In the genomic region with DNA sequence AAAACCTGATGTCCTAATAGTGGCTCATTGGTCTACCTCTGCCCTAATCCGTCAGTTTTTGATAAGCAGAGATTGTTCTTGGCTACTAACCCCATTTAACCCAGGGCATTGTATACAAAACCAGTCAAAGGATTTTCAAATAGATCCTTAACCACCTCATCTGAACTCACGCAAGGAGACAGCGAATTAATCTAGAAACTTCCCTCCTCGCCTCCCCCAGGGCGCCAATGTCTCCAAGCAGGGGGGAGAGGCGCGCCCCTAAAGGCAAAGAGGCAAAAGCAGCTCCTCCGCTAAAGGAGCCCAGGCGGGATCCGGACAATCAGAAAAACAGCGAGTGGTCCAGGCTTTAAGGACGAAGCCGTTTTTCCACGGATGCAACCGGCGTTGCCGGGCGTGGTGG, we compare ENCODE assay signal across 7 mouse cellular contexts. TPM values are rescaled to one million over a fixed set of nuclear protein-coding genes. Genes with fewer than 3 reads are reported as not detected.
DNase-seq lines count a peak whose midpoint lies in the region; ATAC-seq and TF ChIP-seq lines count a peak whose summit lies in the region.

No protein-coding gene starts in this region.

- WGBS in spleen, adult 2 months: under 1% methylated on average over 18 of the region's 18 CpGs
- under 1% methylated on average over 18 of the region's 18 CpGs for WGBS in forebrain, embryonic 13.5 days
- WGBS in liver, embryonic 13.5 days (ENCODE audit: insufficient replicate concordance): under 1% methylated on average over 18 of the region's 18 CpGs

- no peak for DNase-seq in spleen, adult 2 months (ENCODE audit: low read depth in 1 of 2, low spot score in 2 of 2)
- no peak for DNase-seq in spleen, postnatal 36 days (ENCODE audit: low spot score in 2 of 2)
- no peak for DNase-seq in liver, embryonic 13.5 days
- DNase-seq in right cerebral cortex, postnatal 4 days: no peak
- no peak for DNase-seq in frontal cortex, postnatal 36 days (ENCODE audit: low spot score in 2 of 2)
- DNase-seq in layer of hippocampus, adult 9-10 months (ENCODE audit: low spot score): no peak

- peaks cover 3% of the 10 kb centered on the region; the same call in 1 of the 2 replicates for H3K4me1 ChIP-seq in spleen, adult 2 months (ENCODE audit: control insufficient read depth, insufficient read depth, insufficient read length)
- H3K4me1 ChIP-seq in forebrain, embryonic 13.5 days: peaks cover 33% of the 10 kb centered on the region
- H3K4me1 ChIP-seq in liver, embryonic 13.5 days (replicated peaks): peaks cover 40% of the 10 kb centered on the region

- H3K27ac ChIP-seq in spleen, adult 2 months (ENCODE audit: insufficient read depth, low read length): peak overlapping the region; percentile 93
- H3K27ac ChIP-seq in forebrain, embryonic 13.5 days: peak overlapping the region; percentile 99
- H3K27ac ChIP-seq in liver, embryonic 13.5 days: peak overlapping the region; percentile 97

- H3K4me3 ChIP-seq in spleen, adult 2 months (ENCODE audit: extremely low read depth, insufficient read depth, insufficient read length): peak overlapping the region; percentile 94
- H3K4me3 ChIP-seq in forebrain, embryonic 13.5 days: peak overlapping the region; percentile 77
- H3K4me3 ChIP-seq in liver, embryonic 13.5 days (replicated peaks): peak overlapping the region; percentile 78

- ATAC-seq in forebrain, embryonic 13.5 days: peak; percentile 2; the same call in 1 of the 2 replicates
- no peak for ATAC-seq in liver, embryonic 13.5 days (ENCODE audit: low read depth)

- peak overlapping the region; percentile 88 for H3K9ac ChIP-seq in forebrain, embryonic 13.5 days
- H3K9ac ChIP-seq in liver, embryonic 13.5 days: peak overlapping the region; percentile 91

- no peaks in the 10 kb centered on the region for H3K9me3 ChIP-seq in forebrain, embryonic 13.5 days (replicated peaks)
- no peaks in the 10 kb centered on the region for H3K9me3 ChIP-seq in liver, embryonic 13.5 days (replicated peaks)

- no peak for TF ChIP-seq POLR2A in spleen, adult 2 months (IDR thresholded peaks at IDR 0.05; ENCODE audit: low read depth, low read length)

- H3K36me3 ChIP-seq in spleen, adult 2 months (ENCODE audit: control insufficient read depth, insufficient read depth, low read length): no peaks in the 10 kb centered on the region
- peaks cover 8% of the 10 kb centered on the region; the same call in 1 of the 2 replicates for H3K36me3 ChIP-seq in forebrain, embryonic 13.5 days (ENCODE audit: poor library complexity, severe bottlenecking)
- no peaks in the 10 kb centered on the region for H3K36me3 ChIP-seq in liver, embryonic 13.5 days

- H3K27me3 ChIP-seq in spleen, adult 2 months (ENCODE audit: control insufficient read depth, insufficient read depth, low read length): no peaks in the 10 kb centered on the region
- no peaks in the 10 kb centered on the region for H3K27me3 ChIP-seq in forebrain, embryonic 13.5 days
- H3K27me3 ChIP-seq in liver, embryonic 13.5 days: no peaks in the 10 kb centered on the region

- no peak for TF ChIP-seq CTCF in spleen, adult 2 months (IDR thresholded peaks at IDR 0.05; ENCODE audit: extremely low read depth, insufficient read depth, insufficient read length, insufficient replicate concordance)

- H3K4me2 ChIP-seq in forebrain, embryonic 13.5 days: peak overlapping the region; percentile 77
- H3K4me2 ChIP-seq in liver, embryonic 13.5 days: peak overlapping the region; percentile 96

RNA-seq across cellular contexts. Expression of gene Ptges3, which starts 0.6 kb away (rescaled TPM):
- polyA plus RNA-seq in spleen, adult 2 months (2012; rRNA removed): 20.2 and 59.3 TPM in 2 replicates
- 562 and 583 TPM in 2 replicates for polyA plus RNA-seq in forebrain, embryonic 13.5 days (2015; fragmentation: Nextera tagmentation; extraction: Ambion mirVana)
- polyA plus RNA-seq in liver, embryonic 13.5 days (2015; fragmentation: Nextera tagmentation; extraction: Ambion mirVana): 380 and 439 TPM in 2 replicates

RNA-seq across cellular contexts. Expression of gene Naca, which starts 22.8 kb away (rescaled TPM):
- 124 and 171 TPM in 2 replicates for polyA plus RNA-seq in spleen, adult 2 months (2012; rRNA removed)
- polyA plus RNA-seq in forebrain, embryonic 13.5 days (2015; fragmentation: Nextera tagmentation; extraction: Ambion mirVana): 715 and 810 TPM in 2 replicates
- 599 and 646 TPM in 2 replicates for polyA plus RNA-seq in liver, embryonic 13.5 days (2015; fragmentation: Nextera tagmentation; extraction: Ambion mirVana)

RNA-seq across cellular contexts. Expression of gene Atp5b, which starts 24.9 kb away (rescaled TPM):
- polyA plus RNA-seq in spleen, adult 2 months (2012; rRNA removed): 803 and 1,529 TPM in 2 replicates
- 2,170 and 2,214 TPM in 2 replicates for polyA plus RNA-seq in forebrain, embryonic 13.5 days (2015; fragmentation: Nextera tagmentation; extraction: Ambion mirVana)
- polyA plus RNA-seq in liver, embryonic 13.5 days (2015; fragmentation: Nextera tagmentation; extraction: Ambion mirVana): 2,036 and 2,215 TPM in 2 replicates

RNA-seq across cellular contexts. Expression of gene Baz2a, which starts 33.2 kb away (rescaled TPM):
- 39.0 and 43.3 TPM in 2 replicates for polyA plus RNA-seq in spleen, adult 2 months (2012; rRNA removed)
- polyA plus RNA-seq in forebrain, embryonic 13.5 days (2015; fragmentation: Nextera tagmentation; extraction: Ambion mirVana): 11.6 and 12.6 TPM in 2 replicates
- 5.8 and 6.7 TPM in 2 replicates for polyA plus RNA-seq in liver, embryonic 13.5 days (2015; fragmentation: Nextera tagmentation; extraction: Ambion mirVana)

RNA-seq across cellular contexts. Expression of gene Prim1, which starts 43.2 kb away (rescaled TPM):
- polyA plus RNA-seq in spleen, adult 2 months (2012; rRNA removed): 3.9 and 4.2 TPM in 2 replicates
- 97.9 and 98.0 TPM in 2 replicates for polyA plus RNA-seq in forebrain, embryonic 13.5 days (2015; fragmentation: Nextera tagmentation; extraction: Ambion mirVana)
- 87.0 and 99.1 TPM in 2 replicates for polyA plus RNA-seq in liver, embryonic 13.5 days (2015; fragmentation: Nextera tagmentation; extraction: Ambion mirVana)
